Comparison of ENCODE assay signal across 1 mouse cellular context in the genomic region with DNA sequence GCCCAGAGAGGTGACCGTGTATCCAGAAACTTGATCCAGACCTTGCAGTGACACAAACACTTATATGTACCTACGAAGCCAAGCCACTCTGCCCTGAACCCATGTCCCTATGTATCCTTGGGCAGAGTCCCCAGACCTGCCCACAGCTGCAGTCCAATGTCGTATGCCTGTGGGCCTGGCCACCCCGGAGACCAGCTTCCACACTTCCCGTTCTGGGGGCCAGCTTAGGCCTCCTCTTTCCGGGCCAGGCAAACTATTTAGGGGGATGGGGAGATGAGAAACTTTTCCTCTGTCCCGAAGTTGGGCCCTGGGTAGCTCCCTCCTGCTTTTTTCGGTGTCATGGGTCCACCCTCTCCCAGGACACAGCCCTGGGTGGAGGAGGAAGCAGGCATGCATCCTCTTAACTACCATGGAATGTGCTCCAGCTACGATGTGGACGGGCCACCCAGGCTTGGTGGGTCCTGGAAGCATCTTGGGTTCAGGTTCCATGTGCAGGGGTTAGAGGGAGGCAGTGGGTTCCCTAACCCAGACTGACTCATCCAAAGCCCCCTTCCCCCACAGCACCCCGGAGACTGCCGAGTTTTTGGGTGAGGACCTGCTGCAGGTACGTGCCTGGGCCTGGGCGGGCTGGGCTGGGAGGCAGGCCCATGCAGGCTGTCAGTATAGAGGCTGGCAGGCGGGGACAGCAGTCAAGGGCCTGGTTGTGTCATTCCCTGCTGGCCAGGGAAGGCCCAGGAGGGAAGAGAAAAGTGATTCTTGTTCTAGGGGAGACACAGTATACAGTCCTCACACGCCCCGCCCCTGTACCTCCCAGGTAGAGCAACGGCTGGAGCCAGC.
TF ChIP-seq lines count a peak whose summit lies in the region.

No protein-coding gene starts in this region.

TF ChIP-seq in myocyte, 11 proteins besides CTCF, POLR2A, EP300 and RAD21 (continued from another document):
- TF ChIP-seq TCF12 (IDR thresholded peaks at IDR 0.05; ENCODE audit: insufficient read depth, poor library complexity, severe bottlenecking) = no peak
- no peak for TF ChIP-seq USF1 (IDR thresholded peaks at IDR 0.05; ENCODE audit: low read depth)
